Mouse (Mus musculus): ENCODE measurements around the gene Gle1. TPM values are rescaled to one million over a fixed set of nuclear protein-coding genes. Genes with fewer than 3 reads are reported as not detected.

Gle1 gene
- polyA plus RNA-seq, 1 experiment from 2014 or later, result 59.5 TPM

- 0 out of 2 replicates have a peak, but pooled peaks cover 2% of the 10 kb centered on the region for H3K4me1 ChIP-seq
- no peaks in the 10 kb centered on the region for H3K27me3 ChIP-seq
- WGBS, result 92% methylated on average over 11 of the region's 11 CpGs
- no peak overlapping the region for H3K27ac ChIP-seq
- no peaks in the 10 kb centered on the region for H3K9me3 ChIP-seq
- no peak overlapping the region for H3K4me2 ChIP-seq
- H3K9ac ChIP-seq, result no peak overlapping the region
- H3K4me3 ChIP-seq, result no peak overlapping the region
- H3K36me3 ChIP-seq, result peaks cover 88% of the 10 kb centered on the region
- no peak for ATAC-seq (ENCODE audit: insufficient number of reproducible peaks, low FRiP score, low TSS enrichment, low read depth)
These were observed 17.6 kb upstream of the Gle1 start for GRCm38 (mm10) chr2:29917621-29918020.

- Histone ChIP-seq H3K36me3 (peaks cover 91% of the 10 kb centered on the region), H3K9me3 (no peaks in the 10 kb centered on the region), H3K4me1 (0 out of 2 replicates have a peak, but pooled peaks cover 2% of the 10 kb centered on the region), H3K4me3 (no peak overlapping the region), H3K4me2 (no peak overlapping the region), H3K27ac (no peak overlapping the region), H3K9ac (no peak overlapping the region), H3K27me3 (no peaks in the 10 kb centered on the region)
- 63% methylated on average over 11 of the region's 11 CpGs for WGBS
- ATAC-seq (ENCODE audit: insufficient number of reproducible peaks, low FRiP score, low TSS enrichment, low read depth), result no peak
These were observed 13.2 kb upstream of the Gle1 start for GRCm38 (mm10) chr2:29922011-29922410.

- Histone ChIP-seq H3K27ac (no peak overlapping the region), H3K36me3 (peaks cover 94% of the 10 kb centered on the region), H3K4me2 (no peak overlapping the region), H3K9me3 (no peaks in the 10 kb centered on the region), H3K4me3 (no peak overlapping the region), H3K27me3 (no peaks in the 10 kb centered on the region), H3K9ac (no peak overlapping the region), H3K4me1 (0 out of 2 replicates have a peak, but pooled peaks cover 2% of the 10 kb centered on the region)
- 91% methylated on average over 5 of the region's 5 CpGs for WGBS
- no peak for ATAC-seq (ENCODE audit: insufficient number of reproducible peaks, low FRiP score, low TSS enrichment, low read depth)
These were observed 8.7 kb upstream of the Gle1 start for GRCm38 (mm10) chr2:29926542-29926941.

GRCm38 (mm10) chr2:29930506-29930905, 4.7 kb upstream of the Gle1 start:
- Histone ChIP-seq H3K4me3 (no peak overlapping the region), H3K4me1 (no peaks in the 10 kb centered on the region), H3K36me3 (peaks cover 57% of the 10 kb centered on the region), H3K4me2 (no peak overlapping the region), H3K27ac (0 out of 2 replicates have a peak overlapping the region, but pooled peaks have one; percentile 2), H3K9ac (no peak overlapping the region), H3K27me3 (no peaks in the 10 kb centered on the region), H3K9me3 (no peaks in the 10 kb centered on the region)
- WGBS, result 85% methylated on average over 10 of the region's 10 CpGs
- no peak for ATAC-seq (ENCODE audit: insufficient number of reproducible peaks, low FRiP score, low TSS enrichment, low read depth)

GRCm38 (mm10) chr2:29931194-29931593, 4.0 kb upstream of the Gle1 start:
- Histone ChIP-seq H3K27me3 (no peaks in the 10 kb centered on the region), H3K4me2 (no peak overlapping the region), H3K9ac (no peak overlapping the region), H3K4me1 (peaks cover 6% of the 10 kb centered on the region), H3K36me3 (peaks cover 50% of the 10 kb centered on the region), H3K27ac (no peak overlapping the region), H3K4me3 (no peak overlapping the region), H3K9me3 (no peaks in the 10 kb centered on the region)
- ATAC-seq (ENCODE audit: insufficient number of reproducible peaks, low FRiP score, low TSS enrichment, low read depth), result no peak
- 86% methylated on average over 6 of the region's 6 CpGs for WGBS

GRCm38 (mm10) chr2:29940073-29940472, 4.8 kb downstream of the Gle1 start:
- Histone ChIP-seq H3K4me2 (no peak overlapping the region), H3K4me3 (no peak overlapping the region), H3K27me3 (no peaks in the 10 kb centered on the region), H3K9ac (no peak overlapping the region), H3K4me1 (peaks cover 7% of the 10 kb centered on the region), H3K9me3 (no peaks in the 10 kb centered on the region), H3K36me3 (peaks cover 76% of the 10 kb centered on the region), H3K27ac (no peak overlapping the region)
- ATAC-seq (ENCODE audit: insufficient number of reproducible peaks, low FRiP score, low TSS enrichment, low read depth), result no peak
- WGBS, result 91% methylated on average over 9 of the region's 9 CpGs

GRCm38 (mm10) chr2:29940826-29941225, 5.6 kb downstream of the Gle1 start:
- peaks cover 5% of the 10 kb centered on the region for H3K4me1 ChIP-seq
- H3K4me3 ChIP-seq, result no peak overlapping the region
- H3K36me3 ChIP-seq, result peaks cover 83% of the 10 kb centered on the region
- 94% methylated on average over 7 of the region's 7 CpGs for WGBS
- no peak overlapping the region for H3K27ac ChIP-seq
- no peak for ATAC-seq (ENCODE audit: insufficient number of reproducible peaks, low FRiP score, low TSS enrichment, low read depth)
- no peak overlapping the region for H3K4me2 ChIP-seq
- H3K9ac ChIP-seq, result no peak overlapping the region
- no peaks in the 10 kb centered on the region for H3K27me3 ChIP-seq
- H3K9me3 ChIP-seq, result no peaks in the 10 kb centered on the region

- H3K9ac ChIP-seq, result no peak overlapping the region
- 35% methylated on average over 1 of the region's 1 CpGs for WGBS
- no peak overlapping the region for H3K4me2 ChIP-seq
- H3K9me3 ChIP-seq, result no peaks in the 10 kb centered on the region
- H3K4me3 ChIP-seq, result no peak overlapping the region
- no peak for ATAC-seq (ENCODE audit: insufficient number of reproducible peaks, low FRiP score, low TSS enrichment, low read depth)
- no peaks in the 10 kb centered on the region for H3K4me1 ChIP-seq
- peak overlapping the region; percentile 61; the same call in 1 of the 2 replicates for H3K27ac ChIP-seq
- H3K36me3 ChIP-seq, result peaks cover 94% of the 10 kb centered on the region
- no peaks in the 10 kb centered on the region for H3K27me3 ChIP-seq
These were observed 9.5 kb downstream of the Gle1 start for GRCm38 (mm10) chr2:29944723-29945122.

- Histone ChIP-seq H3K4me2 (no peak overlapping the region), H3K4me1 (no peaks in the 10 kb centered on the region), H3K27ac (no peak overlapping the region), H3K27me3 (no peaks in the 10 kb centered on the region), H3K4me3 (no peak overlapping the region), H3K9ac (no peak overlapping the region), H3K36me3 (peaks cover 92% of the 10 kb centered on the region), H3K9me3 (no peaks in the 10 kb centered on the region)
- ATAC-seq (ENCODE audit: insufficient number of reproducible peaks, low FRiP score, low TSS enrichment, low read depth), result no peak
- 92% methylated on average over 5 of the region's 5 CpGs for WGBS
These were observed 13.7 kb downstream of the Gle1 start for GRCm38 (mm10) chr2:29948896-29949295.

GRCm38 (mm10) chr2:29961246-29961645, 26.0 kb downstream of the Gle1 start:
- H3K27ac ChIP-seq, result no peak overlapping the region
- H3K9me3 ChIP-seq, result no peaks in the 10 kb centered on the region
- peaks cover 7% of the 10 kb centered on the region for H3K4me1 ChIP-seq
- 87% methylated on average over 7 of the region's 7 CpGs for WGBS
- ATAC-seq (ENCODE audit: insufficient number of reproducible peaks, low FRiP score, low TSS enrichment, low read depth), result no peak
- no peak overlapping the region for H3K4me2 ChIP-seq
- peaks cover 40% of the 10 kb centered on the region for H3K36me3 ChIP-seq
- no peaks in the 10 kb centered on the region for H3K27me3 ChIP-seq
- H3K4me3 ChIP-seq, result no peak overlapping the region
- no peak overlapping the region for H3K9ac ChIP-seq

GRCm38 (mm10) chr2:29964354-29965249, 29.4 kb downstream of the Gle1 start:
- no peak for ATAC-seq (ENCODE audit: insufficient number of reproducible peaks, low FRiP score, low TSS enrichment, low read depth)
- Histone ChIP-seq H3K27ac (peak overlapping the region; percentile 94), H3K27me3 (no peaks in the 10 kb centered on the region), H3K9me3 (no peaks in the 10 kb centered on the region), H3K9ac (peak overlapping the region; percentile 88; the same call in 1 of the 2 replicates), H3K4me3 (peak overlapping the region; percentile 86), H3K4me1 (peaks cover 30% of the 10 kb centered on the region), H3K4me2 (peak overlapping the region; percentile 54), H3K36me3 (peaks cover 11% of the 10 kb centered on the region)
- WGBS, result 11% methylated on average over 10 of the region's 10 CpGs

- peak within 1 kb of the TSS; percentile 54 for H3K4me2 ChIP-seq
- H3K9ac ChIP-seq, result peak within 1 kb of the TSS; percentile 88
- H3K4me1 ChIP-seq, result peaks cover 37% of the 10 kb centered on the region
- H3K9me3 ChIP-seq, result no peaks in the 10 kb centered on the region
- under 1% methylated on average over 63 of the region's 82 CpGs for WGBS
- peak within 1 kb of the TSS; percentile 86 for H3K4me3 ChIP-seq
- H3K27me3 ChIP-seq, result no peaks in the 10 kb centered on the region
- ATAC-seq (ENCODE audit: insufficient number of reproducible peaks, low FRiP score, low TSS enrichment, low read depth), result peak; percentile 99
- peaks cover 11% of the 10 kb centered on the region for H3K36me3 ChIP-seq
- peak within 1 kb of the TSS; percentile 94 for H3K27ac ChIP-seq
These were observed 30.1 kb downstream of the Gle1 start, which contains the start of gene Sptan1 for GRCm38 (mm10) chr2:29965250-29965843. Gene Sptan1, plus strand, starts transcription at chr2:29965560.

All from limb, embryonic 15.5 days (tissue).